8 mouse cellular contexts compared by ENCODE assay signal in the genomic region with DNA sequence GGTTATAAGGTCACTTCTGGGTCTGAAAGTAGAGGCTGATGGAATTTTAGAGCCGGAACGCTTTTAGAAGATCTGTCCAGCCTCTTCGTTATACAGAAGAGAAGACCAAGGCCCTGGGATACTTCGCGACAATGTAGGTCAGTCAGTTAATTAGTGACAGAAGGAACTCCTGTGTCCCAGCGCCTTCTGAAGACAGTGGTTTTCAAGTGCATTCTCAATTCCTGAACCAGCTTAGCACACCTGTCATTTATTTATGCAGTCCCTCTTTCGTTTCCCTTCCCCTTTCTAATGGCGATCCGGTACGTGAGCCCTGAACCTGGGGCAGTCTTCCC.
DNase-seq lines count a peak whose midpoint lies in the region; ATAC-seq and TF ChIP-seq lines count a peak whose summit lies in the region.

No protein-coding gene starts in this region.

- ATAC-seq in forebrain, embryonic 11.5 days (replicated peaks; ENCODE audit: low FRiP score) = no peak
- no peak for ATAC-seq in limb, embryonic 14.5 days (ENCODE audit: low FRiP score, low read depth)
- ATAC-seq in stomach, embryonic 15.5 days (ENCODE audit: insufficient read depth, low FRiP score, low read depth) = no peak

- H3K4me2 ChIP-seq in forebrain, embryonic 11.5 days (ENCODE audit: low read depth, low read length, severe bottlenecking) = peak overlapping the region; percentile 100
- peak overlapping the region; percentile 63 for H3K4me2 ChIP-seq in limb, embryonic 14.5 days (replicated peaks; ENCODE audit: low read depth, low read length, severe bottlenecking)
- peak overlapping the region; percentile 91 for H3K4me2 ChIP-seq in stomach, embryonic 15.5 days

- no peaks in the 10 kb centered on the region; the same call in 1 of the 2 replicates for H3K4me1 ChIP-seq in spleen, adult 2 months (ENCODE audit: control insufficient read depth, insufficient read depth, insufficient read length)
- peaks cover 5% of the 10 kb centered on the region; the same call in 1 of the 2 replicates for H3K4me1 ChIP-seq in forebrain, embryonic 11.5 days (replicated peaks; ENCODE audit: control insufficient read depth, insufficient read depth, low read length)
- peaks cover 4% of the 10 kb centered on the region for H3K4me1 ChIP-seq in limb, embryonic 14.5 days (ENCODE audit: control insufficient read depth, insufficient read depth, low read length)
- H3K4me1 ChIP-seq in stomach, embryonic 15.5 days = peaks cover 4% of the 10 kb centered on the region; the same call in 1 of the 2 replicates

- intact Hi-C loops in left cerebral cortex, postnatal 36 days (cut with DNase I) = loop anchor here (5.0 kb wide), 2 partner anchors 40 to 50 kb away; no protein-coding TSS in a partner anchor

- H3K9me3 ChIP-seq in forebrain, embryonic 11.5 days (ENCODE audit: control insufficient read depth, low read length) = no peaks in the 10 kb centered on the region
- no peaks in the 10 kb centered on the region for H3K9me3 ChIP-seq in limb, embryonic 14.5 days (ENCODE audit: control insufficient read depth, low read length)
- no peaks in the 10 kb centered on the region for H3K9me3 ChIP-seq in stomach, embryonic 15.5 days

- peak overlapping the region; percentile 90 for H3K27ac ChIP-seq in spleen, adult 2 months (ENCODE audit: insufficient read depth, low read length)
- peak overlapping the region; percentile 70; the same call in 1 of the 2 replicates for H3K27ac ChIP-seq in forebrain, embryonic 11.5 days (ENCODE audit: low read depth, low read length)
- H3K27ac ChIP-seq in limb, embryonic 14.5 days (replicated peaks; ENCODE audit: low read depth, low read length) = peak overlapping the region; percentile 73; the same call in 1 of the 2 replicates
- peak overlapping the region; percentile 74 for H3K27ac ChIP-seq in stomach, embryonic 15.5 days

- no peak for DNase-seq in spleen, adult 2 months (ENCODE audit: low read depth in 1 of 2, low spot score in 2 of 2)
- DNase-seq in spleen, postnatal 10 days (ENCODE audit: low spot score in 2 of 2) = no peak
- peak; percentile 50 for DNase-seq in forebrain, embryonic 11.5 days (ENCODE audit: low spot score)
- DNase-seq in limb, embryonic 14.5 days (ENCODE audit: low spot score) = no peak
- DNase-seq in gastrocnemius, postnatal 25 days = no peak
- no peak for DNase-seq in left cerebral cortex, postnatal 36 days (ENCODE audit: low spot score in 2 of 2)
- DNase-seq in cerebellum, postnatal 36 days = no peak

- TF ChIP-seq CTCF in spleen, adult 2 months (IDR thresholded peaks at IDR 0.05; ENCODE audit: extremely low read depth, insufficient read depth, insufficient read length, insufficient replicate concordance) = no peak

- H3K27me3 ChIP-seq in spleen, adult 2 months (ENCODE audit: control insufficient read depth, insufficient read depth, low read length) = no peaks in the 10 kb centered on the region
- no peaks in the 10 kb centered on the region for H3K27me3 ChIP-seq in forebrain, embryonic 11.5 days (ENCODE audit: control insufficient read depth, insufficient read depth, low read length)
- no peaks in the 10 kb centered on the region for H3K27me3 ChIP-seq in limb, embryonic 14.5 days (ENCODE audit: control insufficient read depth, insufficient read depth, low read length)
- H3K27me3 ChIP-seq in stomach, embryonic 15.5 days (replicated peaks) = no peaks in the 10 kb centered on the region

- peak overlapping the region; percentile 78 for H3K4me3 ChIP-seq in spleen, adult 2 months (ENCODE audit: extremely low read depth, insufficient read depth, insufficient read length)
- H3K4me3 ChIP-seq in forebrain, embryonic 11.5 days (ENCODE audit: low read depth, low read length) = peak overlapping the region; percentile 78
- H3K4me3 ChIP-seq in limb, embryonic 14.5 days (replicated peaks; ENCODE audit: low read length) = peak overlapping the region; percentile 74
- peak overlapping the region; percentile 83 for H3K4me3 ChIP-seq in stomach, embryonic 15.5 days (replicated peaks)

- no peak for TF ChIP-seq POLR2A in spleen, adult 2 months (IDR thresholded peaks at IDR 0.05; ENCODE audit: low read depth, low read length)
- TF ChIP-seq POLR2A in limb, embryonic 14.5 days (IDR thresholded peaks at IDR 0.05; ENCODE audit: borderline replicate concordance, extremely low read depth, insufficient read depth, insufficient read length) = no peak

- peak overlapping the region; percentile 76 for H3K9ac ChIP-seq in forebrain, embryonic 11.5 days (ENCODE audit: low read length)
- H3K9ac ChIP-seq in limb, embryonic 14.5 days (ENCODE audit: low read depth, low read length, severe bottlenecking) = peak overlapping the region; percentile 75
- peak overlapping the region; percentile 87; the same call in 1 of the 2 replicates for H3K9ac ChIP-seq in stomach, embryonic 15.5 days

- H3K36me3 ChIP-seq in spleen, adult 2 months (ENCODE audit: control insufficient read depth, insufficient read depth, low read length) = no peaks in the 10 kb centered on the region
- no peaks in the 10 kb centered on the region for H3K36me3 ChIP-seq in forebrain, embryonic 11.5 days (ENCODE audit: control insufficient read depth, insufficient read depth, low read length)
- H3K36me3 ChIP-seq in limb, embryonic 14.5 days (ENCODE audit: control insufficient read depth, insufficient read depth, low read length) = no peaks in the 10 kb centered on the region
- H3K36me3 ChIP-seq in stomach, embryonic 15.5 days = no peaks in the 10 kb centered on the region

- WGBS in spleen, adult 2 months = 23% methylated on average over 10 of the region's 10 CpGs
- WGBS in forebrain, embryonic 11.5 days = 17% methylated on average over 10 of the region's 10 CpGs
- WGBS in limb, embryonic 14.5 days = 21% methylated on average over 10 of the region's 10 CpGs
- WGBS in stomach, embryonic 15.5 days = 25% methylated on average over 10 of the region's 10 CpGs
